Mouse (Mus musculus) lung, postnatal 14 days (tissue): Measurements from ENCODE around the gene Zfp28.
"Not testable (repeated sequence)": the region's sequence is repeated elsewhere in the genome, so short reads cannot be mapped to it uniquely, and the experiment has no call there.

Experiments
- DNase-seq: peaks from one replicate; pipeline ENCODE4 v3.0.0; 2021

Gene Zfp28

DNA sequence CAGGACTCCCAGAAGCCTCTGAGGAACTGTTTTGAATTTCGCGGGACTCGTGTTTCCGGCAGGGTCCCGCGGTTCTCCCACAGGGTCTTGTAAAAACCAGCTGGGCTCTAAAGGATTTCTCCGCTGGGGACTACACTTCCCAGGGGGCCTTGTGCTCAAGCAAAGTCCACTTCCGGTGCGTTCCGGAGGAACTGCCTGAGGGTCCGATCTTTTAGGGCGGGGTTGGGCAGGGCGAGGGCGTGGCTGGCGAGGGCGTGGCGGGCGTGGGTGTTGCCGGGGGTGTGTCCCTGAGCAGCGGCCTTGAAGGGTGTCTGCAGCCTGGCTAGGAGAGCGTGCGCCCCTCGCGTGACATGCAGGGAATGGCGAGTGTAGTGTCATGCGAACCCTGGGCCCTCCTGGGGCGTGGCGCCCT is at the start of gene Zfp28:
TSS of gene Zfp28 (plus strand) at position 252 of the 412 bp plus-strand sequence.
- peak; percentile 94 for DNase-seq

DNA sequence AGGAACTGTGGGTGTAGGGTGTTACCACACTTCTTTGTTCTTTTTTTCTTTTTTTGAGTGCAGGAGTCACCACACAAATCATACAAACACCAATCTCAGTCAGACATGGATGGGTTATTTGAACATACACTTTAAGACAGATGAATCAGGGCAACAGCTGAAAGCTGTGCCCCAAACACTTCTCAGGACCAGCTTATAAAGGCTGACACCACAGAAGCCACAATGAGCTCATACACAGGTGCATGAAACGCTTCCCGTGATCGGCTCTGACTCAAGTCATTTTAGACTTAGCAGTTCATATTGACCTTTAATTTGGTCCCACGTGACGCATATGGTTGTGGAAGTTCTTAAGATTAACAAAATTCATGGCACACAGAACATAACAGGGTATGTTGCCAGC is 43.2 kb upstream of the Zfp28 start:
- DNase-seq: no peak

DNA sequence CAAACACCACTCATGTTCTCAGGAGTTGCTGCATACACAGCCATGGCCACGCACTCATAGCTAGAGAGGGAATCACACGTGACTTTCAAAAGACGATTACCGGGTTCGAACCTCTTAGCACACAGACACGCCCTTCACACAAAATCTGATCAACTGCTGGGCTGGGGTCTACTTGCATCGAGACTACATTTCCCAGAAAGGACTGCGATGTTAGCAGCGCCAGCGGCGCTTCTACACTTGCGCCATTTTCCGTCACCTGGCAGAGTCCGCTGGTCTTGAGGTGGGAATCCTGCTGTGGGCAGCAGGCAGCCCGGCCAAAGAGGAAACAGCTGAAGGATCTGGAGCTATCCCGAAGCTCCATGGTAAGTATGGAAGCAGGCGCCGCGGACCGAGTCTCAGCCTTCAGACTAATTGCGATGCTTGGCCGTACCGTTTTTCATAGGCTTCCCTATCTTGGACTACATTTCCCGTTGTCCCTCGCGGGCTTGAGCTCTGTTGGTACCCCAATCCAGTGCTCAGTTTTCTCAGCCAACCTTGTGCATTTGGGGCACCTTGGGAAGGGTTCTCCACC is 39.5 kb upstream of the Zfp28 start, which contains the start of gene Gm3854:
TSS of gene Gm3854 (plus strand) at position 259 of the 571 bp plus-strand sequence.
- DNase-seq: peak; percentile 33

DNA sequence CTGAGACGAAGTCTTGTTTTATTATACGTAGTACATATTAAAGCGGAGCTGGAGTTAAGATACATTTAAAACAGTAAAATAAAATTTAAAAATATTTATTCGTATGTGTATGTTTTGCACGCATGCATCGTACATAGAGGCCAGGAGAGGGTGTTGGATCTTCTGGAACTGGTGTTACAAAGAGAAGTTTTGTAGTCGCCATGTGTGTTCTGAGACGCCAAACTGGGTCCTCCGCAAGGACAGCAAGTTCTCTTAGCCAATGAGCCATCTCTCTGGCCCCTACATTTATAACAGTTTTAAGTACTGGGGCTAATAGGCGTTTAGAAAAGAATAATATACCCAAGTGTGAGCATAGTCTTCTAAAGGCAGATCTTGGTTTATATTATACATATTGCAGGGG is 39.0 kb upstream of the Zfp28 start:
- DNase-seq: no peak

DNA sequence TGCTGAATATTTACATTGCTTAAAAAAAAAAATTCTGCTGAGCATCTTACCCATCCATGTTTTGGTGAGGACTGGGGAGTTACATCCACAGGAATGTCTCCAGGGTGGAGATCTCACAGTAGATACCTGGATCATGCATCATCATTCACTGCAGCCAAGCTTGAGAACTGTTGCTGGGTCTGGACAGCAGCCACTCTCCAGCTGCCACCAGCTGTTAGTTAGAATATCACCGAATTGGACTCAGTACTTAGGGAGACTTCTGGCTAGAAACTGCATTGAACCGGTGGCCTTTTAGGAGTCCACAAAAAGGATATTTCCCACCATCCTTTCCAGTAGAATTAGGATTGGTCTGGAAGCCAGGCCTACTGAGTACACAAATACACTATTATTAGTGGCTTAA is 25.0 kb upstream of the Zfp28 start:
- DNase-seq: peak; percentile 23

DNA sequence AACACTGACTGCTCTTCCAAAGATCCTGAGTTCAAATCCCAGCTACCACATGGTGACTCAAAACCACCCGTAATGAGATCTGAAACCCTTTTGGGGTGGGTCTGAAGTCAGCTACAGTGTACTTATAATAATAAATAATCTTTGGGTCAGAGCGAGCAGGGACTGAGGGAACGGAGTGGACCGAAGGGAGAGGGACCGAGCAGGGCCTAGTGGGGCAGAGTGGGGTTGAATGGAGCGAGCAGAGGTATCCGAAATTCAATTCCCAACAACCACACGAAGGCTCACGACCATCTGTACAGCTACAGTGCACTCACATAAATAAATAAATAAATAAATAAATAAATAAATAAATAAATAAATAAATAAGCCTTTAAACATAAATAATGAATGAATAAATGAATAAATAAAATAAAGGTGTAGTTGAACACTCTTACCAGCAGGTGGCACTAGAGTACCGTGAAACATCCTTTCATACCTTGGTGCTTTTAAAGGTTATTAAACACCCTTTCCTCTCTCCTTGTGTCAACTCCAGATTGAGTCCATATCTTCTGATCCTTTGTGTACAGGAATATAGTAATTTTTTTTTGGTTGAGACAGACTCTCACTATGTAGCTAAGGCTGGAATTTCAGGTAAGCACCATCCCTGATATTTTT is 24.0 kb upstream of the Zfp28 start:
- peak; percentile 39 for DNase-seq

DNA sequence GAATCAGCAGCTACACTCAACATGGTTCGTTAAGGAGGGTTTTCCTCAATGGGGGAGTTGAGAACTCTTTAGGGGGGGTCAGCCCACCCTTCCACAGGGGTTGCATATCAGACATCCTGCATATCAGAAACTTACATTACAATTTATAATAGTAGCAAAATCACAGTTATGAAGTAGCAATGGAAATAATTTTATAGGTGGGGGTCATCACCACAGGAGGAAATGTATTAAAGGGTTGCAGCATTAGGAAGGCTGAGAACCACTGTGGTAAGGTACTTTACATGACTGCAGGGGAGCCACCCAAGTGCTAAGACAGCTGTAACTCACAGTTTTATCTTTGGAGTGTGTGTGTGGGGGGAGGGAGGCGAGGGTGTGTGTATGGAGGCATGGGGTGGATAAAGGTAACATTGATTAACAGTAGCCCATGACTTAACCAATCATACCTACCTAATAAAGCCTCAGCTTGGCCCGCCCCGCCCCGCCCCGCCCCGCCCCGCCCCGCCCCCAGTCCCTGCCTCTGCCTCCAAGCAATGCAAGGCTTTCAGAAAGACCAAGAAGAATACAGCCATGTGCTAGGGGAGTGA is 22.5 kb upstream of the Zfp28 start:
- no peak for DNase-seq

DNA sequence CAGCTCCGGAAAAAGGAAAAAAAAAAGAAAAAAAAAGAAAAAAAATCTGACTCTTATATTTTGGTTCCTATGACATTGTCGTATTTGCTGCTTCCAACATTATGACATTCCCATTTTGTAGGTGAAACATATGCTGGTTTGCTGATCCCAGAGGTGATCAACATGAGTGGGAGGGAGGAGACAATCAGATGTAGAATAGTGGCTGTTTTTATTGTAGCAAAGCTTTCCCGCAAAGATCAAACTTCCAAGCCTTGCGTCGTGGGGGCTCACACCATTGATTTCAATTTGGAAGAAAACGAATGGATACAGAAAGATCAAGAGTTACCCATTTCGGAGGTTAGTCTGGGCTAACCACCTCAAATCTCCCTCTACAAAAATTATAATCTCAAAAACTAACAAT is 21.3 kb upstream of the Zfp28 start:
- no peak for DNase-seq

DNA sequence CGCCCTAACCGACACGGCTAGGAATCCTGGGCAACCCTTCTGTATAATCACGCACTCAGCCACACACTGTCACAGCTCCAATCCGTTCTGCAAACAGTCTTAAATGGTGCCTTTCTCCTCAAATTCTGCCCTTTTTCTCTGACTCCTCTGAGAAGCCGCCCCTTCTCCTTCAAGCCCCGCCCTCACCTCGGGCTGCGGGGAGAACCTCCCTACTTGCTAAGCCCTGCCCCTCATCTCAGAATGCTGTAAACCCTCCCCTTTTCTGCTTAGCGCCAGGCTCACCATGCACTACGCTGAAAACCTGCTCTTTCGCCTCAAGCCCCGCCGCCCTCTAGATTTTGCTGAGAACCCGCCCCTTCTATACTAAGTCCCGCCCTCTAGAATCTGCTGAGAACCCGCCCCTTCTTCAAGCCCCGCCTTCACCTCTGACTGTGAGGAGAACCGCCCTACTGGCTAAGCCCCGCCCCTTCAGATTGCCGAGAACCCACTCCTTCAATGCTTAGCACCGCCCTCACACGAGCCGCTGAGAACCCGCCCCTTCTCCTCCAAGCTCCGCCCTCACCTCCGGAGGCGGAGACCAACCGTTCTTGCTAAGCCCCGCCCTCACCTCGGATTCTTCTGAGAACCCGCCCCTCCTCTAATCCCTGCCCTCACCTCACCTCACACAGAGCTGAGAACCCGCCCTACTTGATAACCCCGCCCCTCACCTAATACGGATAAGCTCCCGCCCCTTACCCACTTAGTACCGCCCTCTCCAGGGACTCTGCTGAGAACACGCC is 20.6 kb upstream of the Zfp28 start:
- DNase-seq: peak; percentile 99

DNA sequence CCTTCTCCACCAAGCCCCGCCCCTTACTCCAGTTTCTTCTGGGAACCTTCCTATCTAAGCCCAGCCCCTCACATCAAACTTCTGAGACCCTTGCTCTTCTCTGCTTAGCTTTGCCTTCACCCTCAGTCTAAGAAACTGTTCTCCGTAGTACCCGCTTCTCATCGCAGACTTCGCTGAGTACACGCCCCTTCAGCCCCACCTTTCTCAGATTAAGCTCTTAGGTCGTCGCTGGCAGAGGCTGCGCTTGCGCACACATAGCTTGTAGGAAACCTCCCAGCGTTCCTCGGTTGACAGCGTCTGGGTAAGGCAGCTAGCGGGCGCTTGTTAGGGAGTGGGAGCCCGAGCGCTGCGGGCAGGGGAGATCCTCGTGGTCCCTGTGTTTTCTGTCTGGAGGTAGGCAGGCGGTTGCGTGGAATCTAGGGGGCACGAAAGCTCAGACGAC is 20.0 kb upstream of the Zfp28 start, which contains the start of gene Zfp78:
TSS of gene Zfp78 (plus strand) at position 234 of the 442 bp plus-strand sequence.
- DNase-seq: no peak

DNA sequence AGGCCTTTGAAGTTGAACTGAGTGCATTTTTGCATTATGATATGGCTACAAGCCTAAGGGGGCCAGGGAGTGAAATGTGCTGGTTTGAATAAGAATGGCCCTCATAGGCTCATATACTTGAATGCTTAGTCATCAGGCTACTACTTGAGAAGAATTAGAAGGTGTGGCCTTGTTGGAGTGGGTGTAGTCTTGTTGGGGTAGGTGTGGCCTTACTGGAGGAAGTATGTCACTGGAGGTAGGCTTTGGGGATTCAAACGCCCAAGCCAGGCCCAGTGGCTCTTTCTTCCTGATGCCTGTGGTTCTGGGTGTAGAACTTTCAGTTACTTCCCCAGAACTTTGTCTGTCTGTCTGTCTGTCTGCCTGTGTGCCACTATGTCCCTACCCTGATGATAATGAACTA is 18.3 kb upstream of the Zfp28 start:
- no peak for DNase-seq

DNA sequence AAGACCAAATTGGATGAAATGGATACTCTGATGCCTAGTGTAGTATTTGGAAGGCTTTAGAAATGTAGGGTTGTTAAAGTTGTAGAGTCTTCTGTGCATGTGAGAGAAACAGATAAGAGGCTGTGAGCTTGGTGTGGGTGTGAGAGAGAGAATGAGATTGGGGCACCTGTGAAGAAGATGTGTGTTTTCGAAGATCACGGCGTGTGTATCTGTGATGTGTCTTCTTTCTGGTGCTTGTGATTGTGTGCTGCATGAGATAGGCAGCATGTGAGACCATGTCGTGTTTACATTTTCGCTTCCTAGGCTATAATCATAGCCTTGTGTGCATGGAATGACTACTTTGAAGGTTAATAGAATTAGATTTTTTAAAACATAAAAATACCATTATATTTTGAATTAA is 15.9 kb upstream of the Zfp28 start:
- no peak for DNase-seq

DNA sequence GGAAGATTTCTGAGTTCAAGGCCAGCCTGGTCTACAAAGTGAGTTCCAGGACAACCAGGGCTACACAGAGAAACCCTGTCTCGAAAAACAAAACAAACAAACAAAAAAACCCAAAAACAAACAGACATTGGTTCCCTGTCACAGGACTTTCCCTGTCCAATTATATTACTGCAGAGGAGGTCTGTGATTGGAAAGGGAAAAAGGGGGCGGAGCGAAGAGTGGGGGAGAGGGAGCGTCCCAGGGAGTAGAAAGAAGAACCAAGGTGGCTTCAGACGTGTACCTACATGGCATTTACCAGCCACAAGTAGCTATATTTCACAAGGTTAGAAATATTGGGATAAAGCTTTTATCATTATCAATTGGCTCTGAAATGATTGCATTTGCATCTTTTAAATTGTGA is 14.9 kb upstream of the Zfp28 start:
- DNase-seq: not testable (repeated sequence)

DNA sequence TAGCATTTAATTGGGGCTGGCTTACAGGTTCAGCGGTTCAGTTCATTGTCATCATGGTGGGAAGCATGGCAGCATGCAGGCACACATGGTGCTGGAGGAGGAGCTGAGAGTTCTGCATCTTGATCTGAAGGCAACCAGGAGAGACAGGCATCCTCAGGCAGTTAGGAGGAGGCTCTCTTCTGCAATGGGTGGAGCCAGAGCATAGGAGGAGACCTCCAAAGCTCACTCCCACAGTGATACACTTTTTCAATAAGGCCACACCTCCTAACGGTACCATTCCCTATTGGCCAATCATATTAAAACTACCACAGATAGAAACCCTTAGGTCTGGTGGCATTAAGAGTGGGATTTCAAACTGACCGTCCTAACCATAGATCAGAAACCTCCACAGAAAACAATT is 13.6 kb upstream of the Zfp28 start:
- no peak for DNase-seq

DNA sequence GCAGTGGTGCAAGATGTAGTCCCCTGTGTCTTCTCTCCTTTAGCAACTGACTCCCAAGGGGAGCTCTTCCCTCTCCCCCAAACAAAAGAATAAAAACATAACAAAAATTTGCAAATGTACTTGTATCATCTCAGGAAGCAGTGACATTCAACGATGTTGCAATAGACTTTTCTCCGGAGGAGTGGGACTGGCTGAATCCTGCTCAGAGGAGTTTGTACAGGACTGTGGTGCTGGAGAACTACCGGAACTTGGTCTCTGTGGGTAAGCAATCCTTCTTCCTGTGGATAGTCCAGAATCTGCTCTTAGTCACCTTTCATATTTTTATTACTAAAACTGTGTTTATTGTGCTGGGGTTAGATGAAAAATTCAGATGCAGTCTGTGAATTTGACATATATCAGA is 10.1 kb upstream of the Zfp28 start:
- no peak for DNase-seq

DNA sequence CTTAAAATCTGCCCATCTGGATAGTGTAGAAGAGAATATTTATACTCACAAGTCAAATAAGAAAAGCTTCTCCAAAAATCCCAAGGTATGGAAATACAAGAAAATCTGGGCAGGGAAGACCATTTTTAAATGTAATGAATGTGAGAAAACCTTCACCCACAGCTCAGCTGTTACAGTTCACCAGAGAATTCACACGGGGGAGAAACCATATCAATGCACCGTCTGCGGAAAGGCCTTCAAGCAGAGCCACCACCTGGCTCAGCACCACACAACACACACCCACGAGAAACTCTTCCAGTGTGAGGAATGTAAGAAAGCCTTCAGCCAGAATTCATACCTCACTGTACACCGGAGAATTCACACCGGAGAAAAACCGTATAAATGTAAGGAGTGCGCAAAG is 4.7 kb upstream of the Zfp28 start:
- DNase-seq: no peak

DNA sequence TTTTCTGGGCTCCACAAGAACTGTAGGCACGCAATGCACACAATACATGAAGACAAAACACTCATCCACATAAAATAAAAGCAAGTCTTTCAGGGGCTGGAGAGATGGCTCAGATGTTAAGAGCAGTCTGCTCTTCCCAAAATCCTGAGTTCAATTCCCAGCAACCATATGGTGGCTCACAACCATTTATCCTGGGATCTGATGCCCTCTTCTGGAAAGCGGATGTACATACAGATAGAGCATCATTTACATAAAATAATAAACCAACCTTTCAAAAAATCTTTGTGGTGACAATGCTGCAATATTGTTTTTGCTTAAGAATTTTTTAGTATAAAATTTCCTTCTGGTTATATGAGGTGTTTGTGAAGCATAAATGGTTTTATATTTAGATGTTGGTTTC is 1.7 kb upstream of the Zfp28 start:
- DNase-seq: no peak

DNA sequence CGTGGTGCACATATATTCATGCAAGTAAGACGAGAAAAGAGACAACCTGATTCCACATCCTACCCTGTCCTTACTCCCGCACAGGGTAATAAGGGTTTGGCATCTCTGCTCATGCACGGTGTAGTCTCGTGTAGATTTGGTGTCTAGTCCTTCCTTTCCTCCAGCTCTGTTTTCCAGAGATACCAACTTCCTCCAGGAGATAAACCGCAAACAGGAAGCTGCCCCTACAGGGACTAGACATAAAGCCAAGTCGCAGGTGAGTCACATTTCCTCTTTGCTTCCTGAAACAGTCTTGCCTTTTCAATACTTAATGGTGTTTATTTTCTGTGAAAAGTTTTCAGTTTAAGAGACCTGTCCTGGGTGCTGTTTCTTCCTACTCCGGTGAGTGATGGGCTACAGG is 916 bp downstream of the Zfp28 start:
- no peak for DNase-seq

DNA sequence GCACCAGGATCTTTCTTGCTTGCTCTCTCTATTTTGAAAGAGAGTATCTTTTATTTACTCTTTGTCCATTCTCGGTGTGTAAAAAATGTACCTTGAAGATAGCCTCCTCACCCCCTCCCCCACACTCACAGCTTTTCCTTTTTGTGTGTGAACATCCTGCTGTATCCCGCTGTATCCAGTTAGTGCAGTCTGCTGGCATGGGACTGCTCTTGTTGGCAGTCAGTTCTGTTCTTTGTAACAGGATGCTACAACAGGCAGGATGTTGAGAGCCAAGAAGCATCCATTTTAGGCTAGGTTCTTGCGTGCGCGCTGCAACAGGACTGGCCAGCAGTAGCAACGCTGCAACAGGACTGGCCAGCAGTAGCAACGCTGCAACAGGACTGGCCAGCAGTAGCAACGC is 3.9 kb downstream of the Zfp28 start:
- peak; percentile 21 for DNase-seq

DNA sequence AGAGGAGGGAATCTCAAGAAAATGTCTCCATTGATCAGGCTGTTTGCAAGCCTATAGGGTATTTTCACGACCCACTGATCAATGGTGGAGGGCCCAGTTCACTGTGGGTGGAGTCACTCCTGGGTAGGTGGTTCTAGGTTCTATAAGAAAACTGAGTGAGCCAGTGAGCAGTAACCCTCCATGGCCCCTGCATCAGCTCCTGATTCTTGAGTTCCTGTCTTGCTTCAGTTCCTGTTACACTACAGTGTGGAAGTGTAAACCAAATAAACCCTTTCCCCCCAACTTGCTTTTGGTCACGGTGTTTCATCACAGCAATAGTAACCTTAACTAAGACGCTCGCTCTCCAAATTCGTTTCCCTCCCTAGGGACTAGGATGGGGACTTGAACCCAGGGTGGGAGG is 5.9 kb downstream of the Zfp28 start:
- no peak for DNase-seq

DNA sequence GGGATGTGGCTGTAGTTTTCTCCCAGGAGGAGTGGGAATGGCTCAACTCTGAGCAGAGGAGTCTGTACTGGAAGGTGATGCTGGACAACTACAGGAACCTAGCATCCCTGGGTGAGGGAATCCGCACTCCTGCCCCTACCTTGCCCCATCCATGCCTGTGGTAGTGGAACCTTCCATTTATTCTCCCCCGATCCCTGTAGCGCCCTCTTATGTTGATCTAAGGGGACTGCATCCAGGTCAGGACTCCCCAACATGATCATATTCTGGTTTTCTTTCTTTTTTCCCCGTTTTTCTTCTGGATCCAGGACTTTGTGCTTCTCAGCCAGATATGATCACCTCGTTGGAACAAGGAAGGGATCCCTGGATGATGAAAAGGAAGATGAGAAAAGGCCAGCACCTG is 6.4 kb downstream of the Zfp28 start:
- no peak for DNase-seq

DNA sequence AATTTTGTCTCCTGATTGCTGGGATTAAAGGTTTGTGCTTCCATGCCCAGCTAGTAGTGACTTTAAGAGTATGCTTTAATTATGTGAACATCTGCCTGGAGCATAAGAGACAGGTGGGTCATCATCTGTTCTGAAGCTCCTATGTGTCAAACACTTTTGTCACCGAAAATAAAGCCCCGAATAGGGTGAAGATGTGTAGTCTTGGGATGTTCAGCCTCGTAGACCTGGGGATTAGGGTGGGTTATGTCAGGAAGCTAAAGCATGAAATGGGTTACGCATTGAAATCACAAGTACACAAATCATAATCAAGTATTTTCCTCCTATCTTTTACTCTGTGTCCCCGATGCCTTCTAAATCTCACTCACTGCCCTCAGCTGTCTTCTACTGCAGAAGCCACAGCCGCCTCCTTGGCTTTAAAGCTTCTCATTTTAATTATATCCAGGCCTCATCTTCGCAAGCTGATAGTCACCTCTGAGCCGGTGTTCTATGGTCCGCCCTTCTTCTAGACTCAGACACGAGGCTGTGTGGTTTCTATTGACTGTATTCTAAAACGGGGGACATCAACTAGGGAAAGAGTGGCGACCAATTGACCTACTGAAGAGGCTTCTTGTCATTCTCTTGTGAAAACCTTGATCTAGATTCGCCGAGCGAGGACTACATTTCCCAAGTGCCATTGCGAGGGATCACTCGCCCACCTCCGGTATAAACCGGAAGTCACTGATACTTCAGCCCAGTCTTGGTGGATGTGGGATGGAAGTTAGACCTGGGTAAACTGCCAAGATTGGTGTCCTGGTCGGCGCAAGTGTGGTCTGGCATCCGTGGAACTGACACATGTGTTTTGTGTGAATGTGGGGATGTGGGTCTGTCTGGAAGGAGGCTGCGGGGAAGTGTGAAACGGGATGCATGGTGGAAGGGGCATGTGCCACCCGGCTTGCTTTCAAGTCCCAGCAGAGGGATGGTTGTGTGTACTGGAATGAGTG is 15.2 kb downstream of the Zfp28 start, which contains the start of gene Smim17:
TSS of gene Smim17 (plus strand) at position 720 of the 980 bp plus-strand sequence.
- DNase-seq: peak; percentile 26
